ENCODE assay signal across 8 mouse cellular contexts in genomic region chr10:52383022-52383421, GRCm38 (mm10). TPM values are rescaled to one million over a fixed set of nuclear protein-coding genes. Genes with fewer than 3 reads are reported as not detected.
DNase-seq lines count a peak whose midpoint lies in the region; ATAC-seq lines count a peak whose summit lies in the region.

No protein-coding gene starts in this region.

- WGBS in embryonic facial prominence, embryonic 14.5 days: 70% methylated on average over 6 of the region's 6 CpGs
- 87% methylated on average over 6 of the region's 6 CpGs for WGBS in hindbrain, embryonic 15.5 days
- WGBS in midbrain, embryonic 15.5 days: 83% methylated on average over 6 of the region's 6 CpGs

- H3K4me3 ChIP-seq in embryonic facial prominence, embryonic 14.5 days (ENCODE audit: low read depth, low read length): peak overlapping the region; percentile 94
- H3K4me3 ChIP-seq in hindbrain, embryonic 15.5 days: peak overlapping the region; percentile 63
- H3K4me3 ChIP-seq in midbrain, embryonic 15.5 days: peak overlapping the region; percentile 96

- H3K27ac ChIP-seq in embryonic facial prominence, embryonic 14.5 days (replicated peaks; ENCODE audit: low read depth, low read length): peak overlapping the region; percentile 97; the same call in 1 of the 2 replicates
- no peak overlapping the region for H3K27ac ChIP-seq in hindbrain, embryonic 15.5 days (replicated peaks)
- H3K27ac ChIP-seq in midbrain, embryonic 15.5 days: peak overlapping the region; percentile 97; the same call in 1 of the 2 replicates

- H3K36me3 ChIP-seq in embryonic facial prominence, embryonic 14.5 days (ENCODE audit: control insufficient read depth, insufficient read depth, low read length): no peaks in the 10 kb centered on the region
- H3K36me3 ChIP-seq in hindbrain, embryonic 15.5 days: no peaks in the 10 kb centered on the region
- no peaks in the 10 kb centered on the region for H3K36me3 ChIP-seq in midbrain, embryonic 15.5 days (replicated peaks)

- peak overlapping the region; percentile 61 for H3K4me2 ChIP-seq in embryonic facial prominence, embryonic 14.5 days (ENCODE audit: low read depth, low read length)
- H3K4me2 ChIP-seq in hindbrain, embryonic 15.5 days: peak overlapping the region; percentile 69
- peak overlapping the region; percentile 63 for H3K4me2 ChIP-seq in midbrain, embryonic 15.5 days

- peak; percentile 45 for DNase-seq in kidney, adult 8-10 months
- no peak for DNase-seq in kidney, adult 18-20 months
- DNase-seq in embryonic facial prominence, embryonic 14.5 days (ENCODE audit: low spot score): no peak
- no peak for DNase-seq in frontal cortex, postnatal 10 days (ENCODE audit: low spot score in 2 of 2)
- no peak for DNase-seq in testis, postnatal 10 days (ENCODE audit: low spot score)

- H3K9me3 ChIP-seq in embryonic facial prominence, embryonic 14.5 days (ENCODE audit: control insufficient read depth, low read length): no peaks in the 10 kb centered on the region
- H3K9me3 ChIP-seq in hindbrain, embryonic 15.5 days: no peaks in the 10 kb centered on the region
- no peaks in the 10 kb centered on the region for H3K9me3 ChIP-seq in midbrain, embryonic 15.5 days

- peak overlapping the region; percentile 92; the same call in 1 of the 2 replicates for H3K9ac ChIP-seq in embryonic facial prominence, embryonic 14.5 days (ENCODE audit: low read depth, low read length)
- H3K9ac ChIP-seq in hindbrain, embryonic 15.5 days: peak overlapping the region; percentile 61; the same call in 1 of the 2 replicates
- H3K9ac ChIP-seq in midbrain, embryonic 15.5 days: no peak overlapping the region

- H3K27me3 ChIP-seq in embryonic facial prominence, embryonic 14.5 days (replicated peaks; ENCODE audit: control insufficient read depth, insufficient read depth, low read length): no peaks in the 10 kb centered on the region
- no peaks in the 10 kb centered on the region for H3K27me3 ChIP-seq in hindbrain, embryonic 15.5 days
- H3K27me3 ChIP-seq in midbrain, embryonic 15.5 days (replicated peaks): no peaks in the 10 kb centered on the region

- peaks cover 6% of the 10 kb centered on the region; the same call in 1 of the 2 replicates for H3K4me1 ChIP-seq in embryonic facial prominence, embryonic 14.5 days (ENCODE audit: control insufficient read depth, insufficient read depth, low read length)
- H3K4me1 ChIP-seq in hindbrain, embryonic 15.5 days (replicated peaks): peaks cover 22% of the 10 kb centered on the region
- H3K4me1 ChIP-seq in midbrain, embryonic 15.5 days: peaks cover 22% of the 10 kb centered on the region

- no peak for ATAC-seq in embryonic facial prominence, embryonic 14.5 days (ENCODE audit: low read depth)
- no peak for ATAC-seq in hindbrain, embryonic 15.5 days (ENCODE audit: low FRiP score, low read depth)
- ATAC-seq in midbrain, embryonic 15.5 days (replicated peaks): no peak
- no peak for ATAC-seq in granulocyte monocyte progenitor cell, adult 5-6 weeks (replicated peaks; ENCODE audit: poor library complexity, severe bottlenecking)

RNA-seq across cellular contexts. Expression of gene Gopc, which starts 1.1 kb away (rescaled TPM):
- 17.3 and 19.5 TPM in 2 replicates for polyA plus RNA-seq in embryonic facial prominence, embryonic 14.5 days (2014; fragmentation: Nextera tagmentation; extraction: Ambion mirVana)
- polyA plus RNA-seq in hindbrain, embryonic 15.5 days (2015; fragmentation: Nextera tagmentation; extraction: Ambion mirVana): 26.6 and 27.8 TPM in 2 replicates
- polyA plus RNA-seq in midbrain, embryonic 15.5 days (2015; fragmentation: Nextera tagmentation; extraction: Ambion mirVana): 26.1 and 26.5 TPM in 2 replicates
- 16.8 and 19.0 TPM in 2 replicates for total RNA-seq in granulocyte monocyte progenitor cell, adult 5-6 weeks (2014; fragmentation: Nextera tagmentation)
- 15.1 and 16.6 TPM in 2 replicates for total RNA-seq in granulocyte monocyte progenitor cell, adult 5-6 weeks (2017)

RNA-seq across cellular contexts. Expression of gene Nepn, which starts 5.8 kb away (rescaled TPM):
- 0.10 TPM in 1 of 2 replicates, not detected in the other for polyA plus RNA-seq in embryonic facial prominence, embryonic 14.5 days (2014; fragmentation: Nextera tagmentation; extraction: Ambion mirVana)
- not detected in 2 replicates for polyA plus RNA-seq in hindbrain, embryonic 15.5 days (2015; fragmentation: Nextera tagmentation; extraction: Ambion mirVana)
- polyA plus RNA-seq in midbrain, embryonic 15.5 days (2015; fragmentation: Nextera tagmentation; extraction: Ambion mirVana): not detected in 2 replicates
- total RNA-seq in granulocyte monocyte progenitor cell, adult 5-6 weeks (2014; fragmentation: Nextera tagmentation): not detected in 2 replicates
- not detected in 2 replicates for total RNA-seq in granulocyte monocyte progenitor cell, adult 5-6 weeks (2017)

RNA-seq across cellular contexts. Expression of gene Gm26741, which starts 24.5 kb away (rescaled TPM):
- not detected in 2 replicates for polyA plus RNA-seq in embryonic facial prominence, embryonic 14.5 days (2014; fragmentation: Nextera tagmentation; extraction: Ambion mirVana)
- polyA plus RNA-seq in hindbrain, embryonic 15.5 days (2015; fragmentation: Nextera tagmentation; extraction: Ambion mirVana): not detected in 2 replicates
- not detected in 2 replicates for polyA plus RNA-seq in midbrain, embryonic 15.5 days (2015; fragmentation: Nextera tagmentation; extraction: Ambion mirVana)
- total RNA-seq in granulocyte monocyte progenitor cell, adult 5-6 weeks (2014; fragmentation: Nextera tagmentation): not detected in 2 replicates
- total RNA-seq in granulocyte monocyte progenitor cell, adult 5-6 weeks (2017): not detected in 2 replicates

RNA-seq across cellular contexts. Expression of gene Nus1, which starts 34.3 kb away (rescaled TPM):
- polyA plus RNA-seq in embryonic facial prominence, embryonic 14.5 days (2014; fragmentation: Nextera tagmentation; extraction: Ambion mirVana): 16.2 and 16.6 TPM in 2 replicates
- polyA plus RNA-seq in hindbrain, embryonic 15.5 days (2015; fragmentation: Nextera tagmentation; extraction: Ambion mirVana): 21.8 and 22.3 TPM in 2 replicates
- 22.3 and 23.1 TPM in 2 replicates for polyA plus RNA-seq in midbrain, embryonic 15.5 days (2015; fragmentation: Nextera tagmentation; extraction: Ambion mirVana)
- 26.1 and 31.0 TPM in 2 replicates for total RNA-seq in granulocyte monocyte progenitor cell, adult 5-6 weeks (2014; fragmentation: Nextera tagmentation)
- total RNA-seq in granulocyte monocyte progenitor cell, adult 5-6 weeks (2017): 25.9 and 29.8 TPM in 2 replicates

Comparison
In these comparisons a context has a peak if more than half of its experiments do, and no peak if none do; other contexts are left out.
1. DNase-seq: peak in kidney, adult 8-10 months (2 of 2); none in kidney, adult 18-20 months (single experiment), embryonic facial prominence, embryonic 14.5 days (single experiment), frontal cortex, postnatal 10 days (0 of 2) and testis, postnatal 10 days (single experiment).
2. Peak in every context shown above with its lines, with median percentiles within 50 percentile points of each other: H3K4me2 ChIP-seq and H3K4me3 ChIP-seq.